Mouse (Mus musculus): ENCODE measurements around the gene Sec14l2.
A peak's percentile ranks its signal among the peaks of the same experiment; 100 is the strongest.

GRCm38 (mm10) chr11:4159808-4160708, 36.8 kb upstream of the Sec14l2 start, which contains the start of the genes Ccdc157 and Sf3a1:
- no peak for TF ChIP-seq CTCF (IDR thresholded peaks at IDR 0.05; ENCODE audit: borderline replicate concordance, insufficient read depth, low read depth, low read length)
- TF ChIP-seq POLR2A (IDR thresholded peaks at IDR 0.05; ENCODE audit: borderline replicate concordance, insufficient read depth, low read length), result peak; percentile 84; the same call in 1 of the 2 replicates

Measured in cerebellum, adult 2 months (tissue).